Mouse (Mus musculus): ENCODE data around the gene Atp6v1g3. TPM values are rescaled to one million over a fixed set of nuclear protein-coding genes. Genes with fewer than 3 reads are reported as not detected.

Gene Atp6v1g3
- polyA plus RNA-seq, 1 experiment from 2014 or later, result not detected

- no peak for DNase-seq (ENCODE audit: low spot score)
- H3K27me3 ChIP-seq (replicated peaks; ENCODE audit: low read depth, poor library complexity, severe bottlenecking), result no peaks in the 10 kb centered on the region
- no peaks in the 10 kb centered on the region for H3K36me3 ChIP-seq (replicated peaks)
- H3K27ac ChIP-seq (replicated peaks), result no peak overlapping the region
- no peaks in the 10 kb centered on the region for H3K4me1 ChIP-seq
- H3K4me3 ChIP-seq, result no peak overlapping the region
- H3K9me3 ChIP-seq, result no peaks in the 10 kb centered on the region
- WGBS, result 85% methylated on average over 5 of the region's 5 CpGs
Observed at GRCm38 (mm10) chr1:138294487-138294886, 20.9 kb downstream of the Atp6v1g3 start.

- H3K36me3 ChIP-seq (replicated peaks), result no peaks in the 10 kb centered on the region
- 84% methylated on average over 2 of the region's 2 CpGs for WGBS
Observed at GRCm38 (mm10) chr1:138298156-138298555, 24.6 kb downstream of the Atp6v1g3 start.

GRCm38 (mm10) chr1:138299576-138299975 lies 26.0 kb downstream of the Atp6v1g3 start:
- no peak for DNase-seq (ENCODE audit: low spot score)
- no peak overlapping the region for H3K27ac ChIP-seq (replicated peaks)
- 0 out of 2 replicates have a peak, but pooled peaks cover 2% of the 10 kb centered on the region for H3K4me1 ChIP-seq
- H3K4me3 ChIP-seq, result no peak overlapping the region
- WGBS, result 66% methylated on average over 4 of the region's 4 CpGs
- H3K9me3 ChIP-seq, result no peaks in the 10 kb centered on the region
- no peaks in the 10 kb centered on the region for H3K27me3 ChIP-seq (replicated peaks; ENCODE audit: low read depth, poor library complexity, severe bottlenecking)
- H3K36me3 ChIP-seq (replicated peaks), result no peaks in the 10 kb centered on the region

More at GRCm38 (mm10) chr1:138298156-138298555, 24.6 kb downstream of the Atp6v1g3 start:
- Histone ChIP-seq H3K4me1 (0 out of 2 replicates have a peak, but pooled peaks cover 2% of the 10 kb centered on the region), H3K4me3 (no peak overlapping the region), H3K27me3 (replicated peaks; ENCODE audit: low read depth, poor library complexity, severe bottlenecking) (no peaks in the 10 kb centered on the region), H3K9me3 (no peaks in the 10 kb centered on the region), H3K27ac (replicated peaks) (no peak overlapping the region)
- no peak for DNase-seq (ENCODE audit: low spot score)

DNA sequence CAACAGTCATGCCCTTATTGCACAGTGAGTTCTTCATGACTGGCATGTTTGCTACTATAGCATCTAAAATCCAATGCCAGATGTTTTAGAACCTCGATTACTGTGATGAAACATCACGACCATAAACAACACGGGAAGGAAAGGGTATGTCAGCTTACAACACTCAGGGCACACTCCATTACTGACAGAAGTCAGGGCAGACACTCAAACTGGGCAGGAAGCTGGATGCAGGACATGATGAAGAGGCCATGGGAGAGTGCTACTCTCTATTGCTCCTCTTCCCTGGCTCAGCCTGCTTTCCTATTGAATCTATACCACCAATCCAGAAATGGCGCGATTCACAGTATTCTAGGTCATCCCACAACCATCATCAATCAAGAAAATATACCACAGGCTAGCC lies 28.4 kb downstream of the Atp6v1g3 start:
- H3K9me3 ChIP-seq, result no peaks in the 10 kb centered on the region
- WGBS, result 88% methylated on average over 5 of the region's 5 CpGs
- no peak overlapping the region for H3K27ac ChIP-seq (replicated peaks)
- no peaks in the 10 kb centered on the region for H3K27me3 ChIP-seq (replicated peaks; ENCODE audit: low read depth, poor library complexity, severe bottlenecking)
- 0 out of 2 replicates have a peak, but pooled peaks cover 2% of the 10 kb centered on the region for H3K4me1 ChIP-seq
- no peak overlapping the region for H3K4me3 ChIP-seq
- DNase-seq (ENCODE audit: low spot score), result no peak
- H3K36me3 ChIP-seq (replicated peaks), result no peaks in the 10 kb centered on the region

DNA sequence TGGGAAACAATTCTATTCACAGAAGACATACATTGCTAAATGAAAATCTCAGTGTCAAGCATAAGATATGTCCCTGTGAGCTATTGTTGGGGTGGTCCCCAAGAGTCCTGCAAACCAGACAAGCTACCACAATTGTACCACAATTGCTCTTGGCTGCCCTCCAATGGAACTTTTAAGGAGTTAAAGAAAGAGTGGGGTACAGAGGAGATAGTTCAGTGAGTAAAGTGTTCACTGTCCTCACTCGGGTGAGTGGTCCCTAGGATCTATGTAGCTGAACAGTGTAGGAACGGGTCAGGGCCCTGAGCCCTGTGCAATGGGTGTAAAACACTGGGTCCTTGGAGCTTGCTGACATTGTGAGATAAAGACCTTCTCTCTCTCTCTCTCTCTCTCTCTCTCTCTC lies 29.2 kb downstream of the Atp6v1g3 start:
- no peaks in the 10 kb centered on the region for H3K27me3 ChIP-seq (replicated peaks; ENCODE audit: low read depth, poor library complexity, severe bottlenecking)
- no peak overlapping the region for H3K4me3 ChIP-seq
- H3K27ac ChIP-seq (replicated peaks), result no peak overlapping the region
- no peak for DNase-seq (ENCODE audit: low spot score)
- H3K9me3 ChIP-seq, result no peaks in the 10 kb centered on the region
- 81% methylated on average over 2 of the region's 2 CpGs for WGBS
- H3K4me1 ChIP-seq, result 0 out of 2 replicates have a peak, but pooled peaks cover 2% of the 10 kb centered on the region
- H3K36me3 ChIP-seq (replicated peaks), result no peaks in the 10 kb centered on the region

GRCm38 (mm10) chr1:138303296-138303695 lies 29.8 kb downstream of the Atp6v1g3 start:
- 0 out of 2 replicates have a peak, but pooled peaks cover 2% of the 10 kb centered on the region for H3K4me1 ChIP-seq
- DNase-seq (ENCODE audit: low spot score), result no peak
- H3K9me3 ChIP-seq, result no peaks in the 10 kb centered on the region
- no peak overlapping the region for H3K4me3 ChIP-seq
- 85% methylated on average over 1 of the region's 1 CpGs for WGBS
- no peak overlapping the region for H3K27ac ChIP-seq (replicated peaks)
- H3K36me3 ChIP-seq (replicated peaks), result no peaks in the 10 kb centered on the region
- H3K27me3 ChIP-seq (replicated peaks; ENCODE audit: low read depth, poor library complexity, severe bottlenecking), result no peaks in the 10 kb centered on the region

DNA sequence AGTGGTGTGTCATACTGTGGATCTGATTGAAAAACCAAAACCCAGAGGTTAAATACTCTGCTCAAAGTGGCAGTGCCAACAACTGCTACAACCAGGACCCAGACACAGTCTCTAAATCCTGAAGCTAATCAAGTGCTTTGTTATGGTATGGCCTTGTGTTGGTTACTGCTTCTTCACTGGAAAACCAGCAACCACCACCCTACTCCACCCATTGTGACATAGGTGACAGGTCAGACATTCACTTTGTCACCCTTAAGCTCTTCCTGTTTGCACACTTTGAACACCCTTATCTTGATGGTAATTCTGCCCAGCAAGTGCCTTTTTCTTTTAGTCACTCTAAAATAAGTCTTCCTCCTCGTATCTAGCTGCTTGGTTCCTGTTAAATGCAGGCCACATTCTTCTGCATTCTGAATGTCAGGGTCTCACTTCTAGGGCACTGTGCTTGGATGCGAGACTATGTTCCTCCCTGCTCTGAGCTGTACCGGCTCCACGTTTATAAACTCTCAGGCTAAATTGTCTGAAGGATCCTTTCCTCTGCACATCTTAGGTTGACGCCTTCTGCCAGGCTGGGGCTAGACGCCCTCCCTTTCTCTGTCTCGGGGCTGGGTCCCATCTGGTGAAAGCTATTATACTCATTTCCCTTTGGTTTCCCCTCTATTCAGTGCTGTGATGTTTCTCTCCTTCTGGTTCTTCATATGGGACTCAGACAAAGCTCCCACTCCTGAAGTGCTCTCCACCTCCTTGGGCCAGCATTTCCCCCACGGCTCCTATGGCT lies 30.8 kb downstream of the Atp6v1g3 start:
- no peak overlapping the region for H3K27ac ChIP-seq (replicated peaks)
- no peak for DNase-seq (ENCODE audit: low spot score)
- H3K4me3 ChIP-seq, result no peak overlapping the region
- whole genome bisulfite sequencing, result 75% methylated on average over 8 of the region's 8 CpGs
- H3K9me3 ChIP-seq, result no peaks in the 10 kb centered on the region
- no peaks in the 10 kb centered on the region for H3K36me3 ChIP-seq (replicated peaks)
- H3K27me3 ChIP-seq (replicated peaks; ENCODE audit: low read depth, poor library complexity, severe bottlenecking), result no peaks in the 10 kb centered on the region
- H3K4me1 ChIP-seq, result 0 out of 2 replicates have a peak, but pooled peaks cover 2% of the 10 kb centered on the region

- Histone ChIP-seq H3K27ac (replicated peaks) (no peak overlapping the region), H3K4me1 (peaks cover 6% of the 10 kb centered on the region), H3K4me3 (no peak overlapping the region), H3K27me3 (replicated peaks; ENCODE audit: low read depth, poor library complexity, severe bottlenecking) (no peaks in the 10 kb centered on the region), H3K9me3 (no peaks in the 10 kb centered on the region), H3K36me3 (replicated peaks) (no peaks in the 10 kb centered on the region)
- no peak for DNase-seq (ENCODE audit: low spot score)
- WGBS, result 81% methylated on average over 3 of the region's 3 CpGs
Observed at GRCm38 (mm10) chr1:138322657-138323056, 49.1 kb downstream of the Atp6v1g3 start.

GRCm38 (mm10) chr1:138323076-138323630 lies 49.6 kb downstream of the Atp6v1g3 start:
- WGBS, result 86% methylated on average over 4 of the region's 4 CpGs

GRCm38 (mm10) chr1:138326091-138326490 lies 52.6 kb downstream of the Atp6v1g3 start:
- no peak for DNase-seq (ENCODE audit: low spot score)
- WGBS, result 66% methylated on average over 4 of the region's 4 CpGs
- H3K4me1 ChIP-seq, result peaks cover 6% of the 10 kb centered on the region
- no peak overlapping the region for H3K27ac ChIP-seq (replicated peaks)
- H3K9me3 ChIP-seq, result no peaks in the 10 kb centered on the region
- H3K4me3 ChIP-seq, result no peak overlapping the region
- no peaks in the 10 kb centered on the region for H3K27me3 ChIP-seq (replicated peaks; ENCODE audit: low read depth, poor library complexity, severe bottlenecking)
- H3K36me3 ChIP-seq (replicated peaks), result no peaks in the 10 kb centered on the region

More at GRCm38 (mm10) chr1:138323076-138323630, 49.6 kb downstream of the Atp6v1g3 start:
- H3K4me3 ChIP-seq, result no peak overlapping the region
- H3K36me3 ChIP-seq (replicated peaks), result no peaks in the 10 kb centered on the region
- H3K4me1 ChIP-seq, result peaks cover 6% of the 10 kb centered on the region
- no peaks in the 10 kb centered on the region for H3K9me3 ChIP-seq
- H3K27me3 ChIP-seq (replicated peaks; ENCODE audit: low read depth, poor library complexity, severe bottlenecking), result no peaks in the 10 kb centered on the region
- no peak for DNase-seq (ENCODE audit: low spot score)
- H3K27ac ChIP-seq (replicated peaks), result no peak overlapping the region

- 59% methylated on average over 2 of the region's 2 CpGs for WGBS
Observed at GRCm38 (mm10) chr1:138326566-138326965, 53.0 kb downstream of the Atp6v1g3 start.

DNA sequence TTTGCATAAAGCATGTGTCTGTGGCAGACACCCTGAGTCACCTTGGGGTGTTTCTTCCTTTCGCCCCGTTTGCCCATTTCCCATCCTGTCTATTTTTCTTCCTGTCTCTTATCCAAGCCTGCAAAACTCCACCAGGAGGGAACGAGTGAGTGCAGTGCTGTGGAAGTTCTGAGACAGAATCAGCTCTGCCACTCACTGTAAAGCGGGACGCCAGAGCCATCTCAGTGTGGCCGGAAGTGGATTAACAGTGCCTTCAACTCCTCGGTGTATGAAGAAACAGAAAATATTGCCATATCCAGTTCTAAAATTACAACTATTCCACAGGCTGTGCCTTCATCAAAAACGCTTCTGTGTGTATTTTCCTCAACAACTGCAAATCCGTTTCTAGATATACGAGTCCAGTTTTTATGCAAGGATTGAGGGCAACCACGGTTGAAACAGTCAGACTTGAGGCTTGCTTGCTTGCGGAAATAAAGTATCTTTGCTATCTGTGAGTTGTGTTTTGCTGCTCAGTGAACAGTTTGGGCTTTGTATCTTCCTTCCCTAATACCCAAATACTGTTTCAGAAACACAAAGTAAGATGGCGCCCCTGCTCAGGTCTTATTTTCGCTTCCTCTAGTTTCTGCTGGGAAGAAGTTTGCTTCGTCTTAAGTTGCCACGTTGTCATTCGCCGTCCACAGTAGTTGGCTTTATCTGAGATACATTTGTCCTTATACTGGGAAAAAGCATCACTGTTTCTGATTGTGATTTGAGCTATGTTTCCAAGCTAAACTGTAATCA lies 54.1 kb downstream of the Atp6v1g3 start:
- 77% methylated on average over 18 of the region's 18 CpGs for WGBS
- Histone ChIP-seq H3K27ac (replicated peaks) (no peak overlapping the region), H3K9me3 (no peaks in the 10 kb centered on the region), H3K27me3 (replicated peaks; ENCODE audit: low read depth, poor library complexity, severe bottlenecking) (no peaks in the 10 kb centered on the region), H3K36me3 (replicated peaks) (no peaks in the 10 kb centered on the region), H3K4me1 (peaks cover 6% of the 10 kb centered on the region), H3K4me3 (no peak overlapping the region)
- DNase-seq (ENCODE audit: low spot score), result no peak

More at GRCm38 (mm10) chr1:138326566-138326965, 53.0 kb downstream of the Atp6v1g3 start:
- Histone ChIP-seq H3K4me1 (peaks cover 6% of the 10 kb centered on the region), H3K36me3 (replicated peaks) (no peaks in the 10 kb centered on the region), H3K9me3 (no peaks in the 10 kb centered on the region), H3K4me3 (no peak overlapping the region), H3K27me3 (replicated peaks; ENCODE audit: low read depth, poor library complexity, severe bottlenecking) (no peaks in the 10 kb centered on the region), H3K27ac (replicated peaks) (no peak overlapping the region; the same call in 1 of the 2 replicates)
- DNase-seq (ENCODE audit: low spot score), result no peak
